Mouse (Mus musculus) right cerebral cortex, postnatal 14 days (tissue): ENCODE measurements at regions not wholly inside any gene's neighbourhood (a gene's known extent, or its start where the extent isn't known, plus 50 kb on each side); places are given as distances from the start of the nearest gene placed in this dataset.
"Not testable (repeated sequence)": the region's sequence is repeated elsewhere in the genome, so short reads cannot be mapped to it uniquely, and the experiment has no call there.

ENCODE experiments used
- DNase-seq: peaks from one replicate; pipeline ENCODE4 v3.0.0; 2022

GRCm38 (mm10) chr1:59403831-59404547 lies 78.2 kb upstream of the Fzd7 start:
- DNase-seq, result no peak

- DNase-seq, result no peak
Observed at GRCm38 (mm10) chr1:59405370-59405769, 76.9 kb upstream of the Fzd7 start.

GRCm38 (mm10) chr1:59406741-59407306 lies 75.4 kb upstream of the Fzd7 start:
- DNase-seq, result no peak

GRCm38 (mm10) chr1:59409585-59410160 lies 72.6 kb upstream of the Fzd7 start:
- DNase-seq, result no peak

GRCm38 (mm10) chr1:59413264-59413663 lies 69.0 kb upstream of the Fzd7 start:
- no peak for DNase-seq

GRCm38 (mm10) chr1:59414401-59415210 lies 67.6 kb upstream of the Fzd7 start:
- no peak for DNase-seq

- DNase-seq, result no peak
Observed at GRCm38 (mm10) chr1:59415733-59416312, 66.4 kb upstream of the Fzd7 start.

GRCm38 (mm10) chr1:59417317-59417716 lies 64.9 kb upstream of the Fzd7 start:
- DNase-seq, result no peak

GRCm38 (mm10) chr1:59417962-59418361 lies 64.3 kb upstream of the Fzd7 start:
- DNase-seq, result no peak

GRCm38 (mm10) chr1:59418748-59419147 lies 63.5 kb upstream of the Fzd7 start:
- DNase-seq, result no peak

GRCm38 (mm10) chr1:59422981-59423941 lies 59.0 kb upstream of the Fzd7 start:
- peak; percentile 17 for DNase-seq

GRCm38 (mm10) chr1:59425771-59426170 lies 56.5 kb upstream of the Fzd7 start:
- DNase-seq, result not testable (repeated sequence)

GRCm38 (mm10) chr1:59426346-59427203 lies 55.6 kb upstream of the Fzd7 start:
- no peak for DNase-seq

GRCm38 (mm10) chr1:59427204-59427557 lies 55.0 kb upstream of the Fzd7 start:
- no peak for DNase-seq

- DNase-seq, result no peak
Observed at GRCm38 (mm10) chr1:59429289-59429688, 52.9 kb upstream of the Fzd7 start.

GRCm38 (mm10) chr1:59430234-59430633 lies 52.0 kb upstream of the Fzd7 start:
- DNase-seq, result no peak

- DNase-seq, result no peak
Observed at GRCm38 (mm10) chr1:59430886-59431486, 51.2 kb upstream of the Fzd7 start.
